Mouse (Mus musculus) erythroblast, embryonic 14.5 days (primary cell): Measurements from ENCODE around the gene Ankrd1.

Source experiments
- GATA1 ChIP-seq: IDR thresholded peaks from 2 replicates; pipeline ENCODE4 v1.6.1; 2012; ENCODE audit warnings: low read length, inconsistent platforms, mixed read lengths
- TAL1 ChIP-seq: IDR thresholded peaks from 3 replicates; pipeline ENCODE4 v1.6.1; 2012; ENCODE audit warnings: low read length, inconsistent platforms, mixed read lengths

- TF ChIP-seq GATA1 (no peak), TAL1 (no peak)
Measured at GRCm38 (mm10) chr19:36150241-36151007, 30.5 kb upstream of the Ankrd1 start.
